ENCODE assay signal across 11 mouse cellular contexts in the genomic region with DNA sequence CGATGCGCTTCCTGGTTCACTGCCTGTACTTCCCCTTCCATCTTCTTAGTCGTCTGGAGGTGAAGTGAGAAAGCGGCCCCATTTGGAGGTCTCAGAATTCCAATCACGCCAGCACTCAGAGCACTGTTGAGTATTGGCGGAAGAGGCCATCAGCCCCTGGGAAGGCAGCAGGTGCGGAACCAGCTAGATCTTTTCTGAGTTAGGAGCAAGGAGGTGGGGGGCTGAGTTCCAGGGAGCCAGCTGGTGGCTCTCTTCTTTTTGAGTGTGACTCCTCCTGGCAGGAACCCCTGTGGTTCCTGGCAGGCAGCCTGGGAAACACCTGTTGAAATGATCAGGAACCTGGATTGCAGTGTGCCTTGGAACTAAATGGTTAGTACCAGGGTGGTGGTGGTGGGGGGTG.
DNase-seq lines count a peak whose midpoint lies in the region; ATAC-seq and TF ChIP-seq lines count a peak whose summit lies in the region.
"Had no signal": no experiment of that assay in that cellular context is flagged by ENCODE, and none has a peak within 500 bp of the region (broad histone marks: within the 10 kb centered on the region; RNA-seq: fewer than 3 reads in every experiment).

No protein-coding gene starts in this region.

- intact Hi-C loops in left cerebral cortex, postnatal 14 days (cut with DNase I), result no loop called here
- intact Hi-C loops in left cerebral cortex, adult 2 months (cut with DNase I), result no loop called here
- intact Hi-C loops in gastrocnemius, adult 2 months (cut with DNase I), result no loop called here

- ATAC-seq in cerebellum, adult (ENCODE audit: insufficient number of reproducible peaks, low FRiP score, low TSS enrichment), result no peak
- no peak for ATAC-seq in inflammation-experienced regulatory T-cells, adult 6 months
- ATAC-seq: Patski had no signal

- H3K4me3 ChIP-seq in left cerebral cortex, adult 2 months, result no peak overlapping the region
- H3K4me3 ChIP-seq in gastrocnemius, adult 2 months, result peak overlapping the region; percentile 34; the same call in 1 of the 2 replicates
- H3K4me3 ChIP-seq: megakaryocyte, embryonic 14.5 days had no signal

- DNase-seq in cerebellum, postnatal 25 days, result peak; percentile 16 to 55
- DNase-seq in left cerebral cortex, postnatal 14 days (ENCODE audit: low spot score in 2 of 2), result peak; percentile 11 to 12
- DNase-seq in left cerebral cortex, adult 2 months (ENCODE audit: extremely low spot score in 1 of 2, low spot score in 2 of 2), result no peak
- DNase-seq in ES-CJ7 (ENCODE audit: low read depth, low spot score), result peak; percentile 52
- peak; percentile 59 for DNase-seq in gastrocnemius, adult 2 months
- no peak for DNase-seq in T-cell, adult 2 months (ENCODE audit: low spot score)
- DNase-seq: kidney, adult 2 months had no signal

- no peak for TF ChIP-seq CTCF in left cerebral cortex, adult 2 months (IDR thresholded peaks at IDR 0.05)
- TF ChIP-seq CTCF in gastrocnemius, adult 2 months (IDR thresholded peaks at IDR 0.05), result no peak

- H3K27ac ChIP-seq in left cerebral cortex, adult 2 months, result no peak overlapping the region
- H3K27ac ChIP-seq in gastrocnemius, adult 2 months, result no peak overlapping the region

Comparison
In these comparisons a context has a peak if more than half of its experiments do, and no peak if none do; other contexts are left out.
1. DNase-seq: peak in cerebellum, postnatal 25 days (2 of 2), left cerebral cortex, postnatal 14 days (2 of 2), ES-CJ7 (single experiment) and gastrocnemius, adult 2 months (single experiment); none in left cerebral cortex, adult 2 months (0 of 2) and T-cell, adult 2 months (single experiment).